Mouse (Mus musculus) limb, embryonic 10.5 days (tissue): ENCODE results near the gene Mark3. TPM values are rescaled to one million over a fixed set of nuclear protein-coding genes. Genes with fewer than 3 reads are reported as not detected.

Experiments
- DNase-seq: peaks from one replicate; pipeline ENCODE4 v3.0.0-alpha.2; 2017; ENCODE audit warnings: low spot score
- H3K27ac ChIP-seq: fragments of 300-500 bp; sonication (generic); 2 replicates; pipeline ENCODE4 v1.5.1; 2016; ENCODE audit warnings: mild to moderate bottlenecking
- H3K27me3 ChIP-seq: fragments of 300-500 bp; sonication (generic); 2 replicates; pipeline ENCODE4 v1.6.1; 2016; ENCODE audit warnings: low read depth, mild to moderate bottlenecking; ENCODE audit not compliant: poor library complexity, severe bottlenecking
- H3K36me3 ChIP-seq: fragments of 300-500 bp; sonication (generic); 2 replicates; pipeline ENCODE4 v1.6.1; 2016; ENCODE audit warnings: mild to moderate bottlenecking, moderate library complexity
- H3K4me1 ChIP-seq: fragments of 300-500 bp; sonication (generic); 2 replicates; pipeline ENCODE4 v1.6.1; 2016
- H3K4me3 ChIP-seq: fragments of 300-500 bp; sonication (generic); 2 replicates; pipeline ENCODE4 v1.5.1; 2016; ENCODE audit warnings: mild to moderate bottlenecking, moderate library complexity
- H3K9me3 ChIP-seq: fragments of 300-500 bp; sonication (generic); replicated peaks from 2 replicates; pipeline ENCODE4 v1.6.1; 2016; ENCODE audit warnings: mild to moderate bottlenecking
- WGBS: fragments of 180-500 bp; shearing (Covaris S2); methylation state at CpG from one replicate; pipeline ENCODE4 v1.1.7; 2016; 5-methylcytosine and 5-hydroxymethylcytosine counted together
- polyA plus RNA-seq: library from polyadenylated mRNA; unstranded; fragments of >200 nt; fragmentation: Nextera tagmentation; extraction: Ambion mirVana; gene quantifications from 2 replicates; pipeline ENCODE4 v1.2.1, GENCODE M21; 2016

Mark3 gene
- polyA plus RNA-seq, 1 experiment from 2014 or later = 50.6 TPM

DNA sequence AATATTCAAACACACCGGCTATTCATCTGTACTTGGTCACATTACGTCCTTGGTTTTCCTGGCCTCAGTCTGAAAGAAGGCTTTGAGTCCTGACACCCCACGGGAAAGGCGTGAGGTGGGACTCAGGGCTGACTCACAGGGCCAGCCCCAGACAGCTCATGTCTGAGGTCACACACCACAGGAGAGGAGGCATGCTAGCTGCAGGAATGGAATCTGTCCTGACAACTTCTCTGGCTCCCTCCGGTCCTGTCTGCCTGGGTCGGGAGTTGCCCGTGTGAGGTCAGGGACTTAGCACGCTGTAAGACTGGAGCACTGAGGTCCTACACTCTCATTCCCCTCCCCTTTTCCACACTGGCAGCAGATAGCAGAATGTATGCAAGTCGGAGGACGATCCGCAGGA lies 5.5 kb upstream of the Mark3 start:
- DNase-seq = no peak
- H3K27me3 ChIP-seq = 0 out of 2 replicates have a peak, but pooled peaks cover 3% of the 10 kb centered on the region
- no peak overlapping the region for H3K27ac ChIP-seq
- WGBS = 75% methylated on average over 11 of the region's 11 CpGs
- no peaks in the 10 kb centered on the region for H3K9me3 ChIP-seq
- H3K36me3 ChIP-seq = no peaks in the 10 kb centered on the region
- H3K4me1 ChIP-seq = peaks cover 12% of the 10 kb centered on the region
- no peak overlapping the region for H3K4me3 ChIP-seq

DNA sequence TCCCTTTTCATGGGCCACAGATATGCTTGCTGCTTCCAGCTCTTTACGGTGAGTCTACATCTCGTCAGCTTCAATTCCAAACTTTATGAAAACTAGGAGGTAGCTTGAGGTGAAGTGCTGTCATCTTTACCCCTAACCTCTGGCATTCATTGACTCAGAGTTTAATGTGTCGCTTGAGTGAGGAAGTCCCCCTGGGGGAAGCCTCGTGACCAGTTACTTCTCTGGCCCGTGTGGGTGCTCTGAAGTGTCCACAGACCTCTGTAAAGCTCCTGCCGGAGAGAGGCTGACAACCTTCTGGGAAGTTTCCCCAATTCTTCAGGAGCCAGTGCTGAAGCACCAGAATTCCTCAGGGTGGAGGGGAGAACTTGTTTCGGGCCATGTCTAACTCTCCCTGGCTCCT lies 1.9 kb upstream of the Mark3 start:
- WGBS = 75% methylated on average over 7 of the region's 7 CpGs
- Histone ChIP-seq H3K36me3 (peaks cover 5% of the 10 kb centered on the region; the same call in 1 of the 2 replicates), H3K4me1 (peaks cover 27% of the 10 kb centered on the region), H3K9me3 (no peaks in the 10 kb centered on the region), H3K4me3 (no peak overlapping the region), H3K27me3 (0 out of 2 replicates have a peak, but pooled peaks cover 3% of the 10 kb centered on the region), H3K27ac (no peak overlapping the region)
- no peak for DNase-seq

DNA sequence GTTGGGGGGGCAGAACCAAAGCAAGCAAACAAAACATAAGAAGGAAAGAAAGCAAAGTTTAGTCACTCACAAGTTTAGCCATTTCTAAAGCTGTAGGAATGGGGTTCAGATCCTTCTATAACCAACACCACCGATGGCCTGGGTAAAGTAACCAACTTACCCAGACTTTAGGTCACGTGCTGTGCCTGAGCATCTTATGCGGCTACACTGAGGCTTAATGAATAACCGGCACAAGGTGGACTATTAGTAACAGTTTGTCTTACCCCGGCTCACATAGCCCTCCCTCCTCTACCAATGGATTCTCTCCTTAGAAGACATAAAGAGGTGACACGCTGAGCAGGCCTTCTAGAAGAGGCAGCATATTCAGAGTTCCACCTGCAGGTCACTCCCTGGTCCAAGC lies 1.0 kb upstream of the Mark3 start:
- no peak for DNase-seq
- 51% methylated on average over 6 of the region's 6 CpGs for WGBS
- Histone ChIP-seq H3K36me3 (peaks cover 9% of the 10 kb centered on the region; the same call in 1 of the 2 replicates), H3K27ac (peak overlapping the region; percentile 97; the same call in 1 of the 2 replicates), H3K4me3 (peak overlapping the region; percentile 100), H3K4me1 (peaks cover 27% of the 10 kb centered on the region), H3K9me3 (no peaks in the 10 kb centered on the region), H3K27me3 (0 out of 2 replicates have a peak, but pooled peaks cover 3% of the 10 kb centered on the region)

GRCm38 (mm10) chr12:111574887-111575838 lies 840 bp downstream of the Mark3 start:
- DNase-seq = peak; percentile 62
- H3K4me1 ChIP-seq = peaks cover 27% of the 10 kb centered on the region
- H3K9me3 ChIP-seq = no peaks in the 10 kb centered on the region
- under 1% methylated on average over 56 of the region's 58 CpGs for WGBS
- H3K4me3 ChIP-seq = peak overlapping the region; percentile 100
- peaks cover 22% of the 10 kb centered on the region for H3K36me3 ChIP-seq
- H3K27ac ChIP-seq = peak overlapping the region; percentile 97
- 0 out of 2 replicates have a peak, but pooled peaks cover 3% of the 10 kb centered on the region for H3K27me3 ChIP-seq

- Histone ChIP-seq H3K36me3 (peaks cover 23% of the 10 kb centered on the region; the same call in 1 of the 2 replicates), H3K9me3 (no peaks in the 10 kb centered on the region), H3K27ac (no peak overlapping the region), H3K4me3 (no peak overlapping the region), H3K4me1 (no peaks in the 10 kb centered on the region; the same call in 1 of the 2 replicates), H3K27me3 (no peaks in the 10 kb centered on the region)
- no peak for DNase-seq
- 95% methylated on average over 1 of the region's 1 CpGs for WGBS
These were observed 8.7 kb downstream of the Mark3 start for GRCm38 (mm10) chr12:111583058-111583457.

DNA sequence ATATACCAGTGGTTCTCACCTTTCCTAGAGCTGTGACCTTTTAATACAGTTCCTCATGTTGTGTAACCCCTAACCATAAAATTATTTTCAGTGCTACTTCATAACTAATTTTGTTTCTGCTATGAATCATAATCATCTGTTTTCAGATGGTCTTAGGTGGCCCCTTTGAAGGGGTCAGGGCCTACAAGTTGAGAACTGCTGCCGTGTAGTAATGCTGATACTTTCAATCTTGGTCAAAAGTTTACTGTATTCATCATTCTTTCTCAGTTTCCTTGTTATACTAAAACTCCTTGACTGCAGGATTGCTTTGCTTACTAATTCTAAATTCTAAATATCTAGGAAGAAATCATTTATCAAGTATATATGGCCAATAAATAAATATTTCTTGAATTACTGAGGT lies 10.1 kb downstream of the Mark3 start:
- Histone ChIP-seq H3K4me3 (no peak overlapping the region), H3K36me3 (0 out of 2 replicates have a peak, but pooled peaks cover 13% of the 10 kb centered on the region), H3K9me3 (no peaks in the 10 kb centered on the region), H3K4me1 (no peaks in the 10 kb centered on the region; the same call in 1 of the 2 replicates), H3K27ac (no peak overlapping the region), H3K27me3 (no peaks in the 10 kb centered on the region)
- DNase-seq = no peak
- 94% methylated on average over 1 of the region's 1 CpGs for WGBS

- no peaks in the 10 kb centered on the region; the same call in 1 of the 2 replicates for H3K4me1 ChIP-seq
- no peaks in the 10 kb centered on the region for H3K9me3 ChIP-seq
- 91% methylated on average over 12 of the region's 12 CpGs for WGBS
- H3K4me3 ChIP-seq = no peak overlapping the region
- no peaks in the 10 kb centered on the region for H3K27me3 ChIP-seq
- H3K27ac ChIP-seq = no peak overlapping the region
- H3K36me3 ChIP-seq = peaks cover 5% of the 10 kb centered on the region; the same call in 1 of the 2 replicates
- DNase-seq = no peak
These were observed 12.9 kb downstream of the Mark3 start for GRCm38 (mm10) chr12:111587252-111587651.

DNA sequence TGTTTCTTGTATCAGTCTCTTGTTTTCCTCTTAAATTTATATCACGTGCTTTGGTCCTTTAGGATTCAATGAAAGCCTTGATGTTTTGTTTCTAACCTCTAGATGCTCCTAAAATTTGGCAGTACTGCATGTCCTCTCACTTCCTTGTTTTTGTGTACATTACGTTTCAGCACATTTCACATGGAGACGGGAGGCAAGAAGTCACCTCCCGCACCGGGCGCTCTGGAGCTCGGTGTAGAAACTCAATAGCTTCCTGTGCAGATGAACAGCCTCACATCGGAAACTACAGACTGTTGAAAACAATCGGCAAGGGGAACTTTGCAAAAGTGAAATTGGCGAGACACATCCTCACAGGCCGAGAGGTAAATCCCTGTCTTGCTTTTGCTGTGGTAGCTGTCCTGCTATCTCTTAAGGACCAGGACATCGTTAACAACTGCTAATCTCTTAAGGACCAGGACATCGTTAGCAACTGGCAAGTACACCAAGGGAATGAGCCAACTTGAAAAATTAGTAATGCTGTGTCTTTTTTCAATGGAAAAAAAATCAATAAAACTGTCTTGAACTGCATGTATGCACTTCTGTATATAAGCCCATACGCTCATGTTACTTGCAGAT lies 18.2 kb downstream of the Mark3 start:
- H3K4me3 ChIP-seq = no peak overlapping the region
- no peak overlapping the region for H3K27ac ChIP-seq
- 94% methylated on average over 14 of the region's 14 CpGs for WGBS
- no peaks in the 10 kb centered on the region for H3K4me1 ChIP-seq
- no peaks in the 10 kb centered on the region for H3K27me3 ChIP-seq
- no peaks in the 10 kb centered on the region for H3K9me3 ChIP-seq
- H3K36me3 ChIP-seq = peaks cover 56% of the 10 kb centered on the region
- no peak for DNase-seq

- no peak overlapping the region for H3K27ac ChIP-seq
- H3K9me3 ChIP-seq = no peaks in the 10 kb centered on the region
- H3K4me1 ChIP-seq = no peaks in the 10 kb centered on the region
- WGBS = 83% methylated on average over 2 of the region's 2 CpGs
- H3K4me3 ChIP-seq = no peak overlapping the region
- no peaks in the 10 kb centered on the region for H3K27me3 ChIP-seq
- no peak for DNase-seq
- H3K36me3 ChIP-seq = peaks cover 64% of the 10 kb centered on the region
These were observed 19.5 kb downstream of the Mark3 start for GRCm38 (mm10) chr12:111593775-111594174.

- peaks cover 96% of the 10 kb centered on the region for H3K36me3 ChIP-seq
- H3K4me1 ChIP-seq = no peaks in the 10 kb centered on the region
- no peak overlapping the region for H3K27ac ChIP-seq
- H3K27me3 ChIP-seq = no peaks in the 10 kb centered on the region
- 97% methylated on average over 1 of the region's 1 CpGs for WGBS
- H3K4me3 ChIP-seq = no peak overlapping the region
- DNase-seq = no peak
- H3K9me3 ChIP-seq = no peaks in the 10 kb centered on the region
These were observed 23.0 kb downstream of the Mark3 start for GRCm38 (mm10) chr12:111597310-111597709.

DNA sequence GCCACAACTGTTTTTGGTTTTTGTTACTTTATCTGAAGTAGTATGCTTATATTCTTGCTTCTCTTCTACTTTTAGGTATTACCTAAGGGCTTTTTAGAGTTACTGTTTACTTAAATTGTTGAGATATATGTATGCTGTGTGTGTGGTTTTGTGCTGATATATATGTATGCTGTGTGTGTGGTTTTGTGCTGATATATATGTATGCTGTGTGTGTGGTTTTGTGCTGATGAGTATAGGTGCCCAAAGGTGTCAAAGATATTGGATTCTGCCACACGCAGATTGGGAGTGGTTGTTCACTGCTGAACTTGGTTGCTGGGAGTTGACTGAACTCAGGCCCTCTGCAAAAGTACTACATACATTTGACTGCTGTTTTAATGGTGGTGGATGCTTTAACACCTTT lies 24.6 kb downstream of the Mark3 start:
- no peaks in the 10 kb centered on the region for H3K4me1 ChIP-seq
- H3K36me3 ChIP-seq = peaks cover 94% of the 10 kb centered on the region
- H3K27ac ChIP-seq = no peak overlapping the region
- H3K27me3 ChIP-seq = no peaks in the 10 kb centered on the region
- no peak for DNase-seq
- WGBS = 98% methylated on average over 1 of the region's 1 CpGs
- no peak overlapping the region for H3K4me3 ChIP-seq
- H3K9me3 ChIP-seq = no peaks in the 10 kb centered on the region

DNA sequence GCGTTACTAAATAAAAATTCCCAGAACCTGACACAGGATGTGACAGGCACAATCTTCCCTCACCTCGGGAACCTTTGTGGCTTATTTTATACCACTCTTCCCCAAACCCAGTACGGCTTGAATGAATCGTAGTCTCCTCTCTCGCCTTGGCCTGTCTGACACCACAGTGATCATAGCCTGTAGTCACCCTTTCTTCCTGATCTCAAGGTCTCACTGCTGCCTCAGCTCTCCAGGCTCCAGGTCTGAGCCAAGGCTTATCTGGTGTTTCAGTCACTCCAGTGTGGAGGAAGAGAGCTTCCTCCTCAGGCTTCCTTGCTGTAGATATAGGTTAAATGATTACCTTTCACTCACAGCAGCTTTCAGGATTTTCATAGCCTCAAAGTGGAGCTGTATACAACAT lies 25.3 kb downstream of the Mark3 start:
- Histone ChIP-seq H3K27me3 (no peaks in the 10 kb centered on the region), H3K4me3 (no peak overlapping the region), H3K4me1 (no peaks in the 10 kb centered on the region), H3K9me3 (no peaks in the 10 kb centered on the region), H3K36me3 (peaks cover 94% of the 10 kb centered on the region), H3K27ac (no peak overlapping the region)
- 95% methylated on average over 5 of the region's 5 CpGs for WGBS
- DNase-seq = no peak

GRCm38 (mm10) chr12:111603871-111604270 lies 29.5 kb downstream of the Mark3 start:
- Histone ChIP-seq H3K36me3 (peaks cover 88% of the 10 kb centered on the region), H3K27ac (no peak overlapping the region), H3K27me3 (no peaks in the 10 kb centered on the region), H3K4me1 (no peaks in the 10 kb centered on the region), H3K4me3 (no peak overlapping the region), H3K9me3 (no peaks in the 10 kb centered on the region)
- no peak for DNase-seq
- 92% methylated on average over 3 of the region's 3 CpGs for WGBS
